Mouse (Mus musculus): ENCODE results near the gene Nt5m. TPM values are rescaled to one million over a fixed set of nuclear protein-coding genes. Genes with fewer than 3 reads are reported as not detected.
"Not testable (repeated sequence)": the region's sequence is repeated elsewhere in the genome, so short reads cannot be mapped to it uniquely, and the experiment has no call there.

Nt5m gene
- polyA plus RNA-seq, 1 experiment from 2014 or later = 60.5 TPM

DNA sequence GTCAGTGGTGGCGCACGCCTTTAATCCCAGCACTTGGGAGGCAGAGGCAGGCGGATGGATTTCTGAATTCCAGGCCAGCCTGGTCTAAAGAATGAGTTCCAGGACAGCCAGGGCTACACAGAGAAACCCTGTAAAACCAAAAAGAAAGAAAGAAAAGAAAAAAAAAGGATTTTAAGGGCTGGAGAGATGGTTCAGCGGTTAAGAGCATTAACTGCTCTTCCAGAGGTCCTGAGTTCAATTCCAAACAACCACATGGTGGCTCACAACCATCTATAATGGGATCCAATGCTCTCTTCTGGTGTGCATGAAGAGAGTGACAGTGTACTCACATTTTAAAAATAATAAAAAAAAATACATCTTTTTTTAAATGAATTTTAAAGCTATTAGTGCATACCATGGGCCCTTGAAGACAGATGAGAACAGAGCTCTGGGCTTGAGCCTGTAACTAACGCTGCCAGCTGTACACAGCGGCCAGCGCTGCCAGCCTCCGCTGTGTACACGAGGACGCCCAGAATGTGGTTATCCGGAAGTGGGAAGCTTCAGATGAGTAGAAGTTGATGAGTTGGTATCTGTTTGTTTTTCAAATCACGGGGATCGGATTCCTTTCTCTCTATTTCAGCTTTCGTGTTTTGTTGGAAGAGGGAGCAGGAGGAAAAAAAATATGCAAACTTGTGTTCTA, 28.6 kb upstream of the Nt5m start:
- peaks cover 21% of the 10 kb centered on the region for H3K4me1 ChIP-seq (replicated peaks)
- peak overlapping the region; percentile 63 for H3K4me3 ChIP-seq (replicated peaks)
- H3K4me2 ChIP-seq (replicated peaks) = peak overlapping the region; percentile 78
- H3K9me3 ChIP-seq = no peaks in the 10 kb centered on the region
- H3K9ac ChIP-seq (replicated peaks) = peak overlapping the region; percentile 88
- 68% methylated on average over 14 of the region's 14 CpGs for WGBS
- H3K27ac ChIP-seq = peak overlapping the region; percentile 99
- ATAC-seq = 0 out of 2 replicates have a peak, but pooled peaks have one; percentile 9
- no peaks in the 10 kb centered on the region for H3K27me3 ChIP-seq
- H3K36me3 ChIP-seq = peaks cover 23% of the 10 kb centered on the region

DNA sequence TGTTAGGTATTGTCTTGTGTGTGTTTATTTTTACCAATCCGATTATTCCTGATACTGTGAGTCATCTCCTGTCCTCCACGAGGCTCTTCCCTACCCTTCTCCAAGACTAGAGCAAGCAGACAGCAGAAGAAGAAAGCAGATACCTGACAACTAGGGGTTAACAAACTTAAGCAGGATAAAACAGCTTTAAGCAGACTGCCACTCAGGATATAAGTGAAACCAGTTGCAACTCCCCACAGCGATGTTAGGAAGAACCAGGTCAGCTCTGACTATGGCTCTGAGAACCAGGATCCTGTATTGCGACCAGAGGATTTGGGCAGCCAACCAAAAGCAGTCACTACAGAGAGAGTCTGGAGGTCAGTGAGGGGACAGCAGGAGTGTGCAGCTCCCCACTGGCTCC, 28.0 kb upstream of the Nt5m start:
- no peak overlapping the region for H3K27ac ChIP-seq
- no peaks in the 10 kb centered on the region for H3K9me3 ChIP-seq
- no peak overlapping the region for H3K9ac ChIP-seq (replicated peaks)
- 80% methylated on average over 4 of the region's 4 CpGs for WGBS
- H3K4me1 ChIP-seq (replicated peaks) = peaks cover 21% of the 10 kb centered on the region
- H3K4me2 ChIP-seq (replicated peaks) = 0 out of 2 replicates have a peak overlapping the region, but pooled peaks have one; percentile 78
- H3K4me3 ChIP-seq (replicated peaks) = no peak overlapping the region
- ATAC-seq = no peak
- H3K36me3 ChIP-seq = peaks cover 23% of the 10 kb centered on the region
- no peaks in the 10 kb centered on the region for H3K27me3 ChIP-seq

DNA sequence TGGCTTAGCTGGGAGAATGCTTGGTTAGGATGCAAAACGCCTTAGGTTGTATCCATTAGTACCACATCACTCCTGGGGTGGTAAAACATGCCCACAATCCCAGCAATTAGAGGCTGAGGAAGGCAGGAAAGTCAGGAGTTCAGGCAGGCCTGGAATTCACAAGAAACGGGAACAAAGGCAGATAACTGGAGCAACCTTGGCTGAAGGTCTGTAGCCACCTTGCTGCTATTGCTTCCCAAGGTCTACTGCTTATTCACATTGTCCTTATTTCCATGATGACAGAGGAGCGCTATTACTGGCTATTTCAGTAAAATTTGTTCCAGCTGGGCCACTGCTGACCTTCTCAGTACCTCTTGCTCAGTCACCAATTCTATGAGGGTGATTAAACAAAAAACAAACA, 26.0 kb upstream of the Nt5m start:
- no peak overlapping the region for H3K9ac ChIP-seq (replicated peaks)
- 85% methylated on average over 3 of the region's 3 CpGs for WGBS
- no peaks in the 10 kb centered on the region for H3K27me3 ChIP-seq
- no peaks in the 10 kb centered on the region for H3K9me3 ChIP-seq
- H3K4me2 ChIP-seq (replicated peaks) = no peak overlapping the region
- ATAC-seq = no peak
- no peak overlapping the region for H3K27ac ChIP-seq
- peaks cover 10% of the 10 kb centered on the region for H3K4me1 ChIP-seq (replicated peaks)
- no peak overlapping the region for H3K4me3 ChIP-seq (replicated peaks)
- H3K36me3 ChIP-seq = peaks cover 29% of the 10 kb centered on the region

DNA sequence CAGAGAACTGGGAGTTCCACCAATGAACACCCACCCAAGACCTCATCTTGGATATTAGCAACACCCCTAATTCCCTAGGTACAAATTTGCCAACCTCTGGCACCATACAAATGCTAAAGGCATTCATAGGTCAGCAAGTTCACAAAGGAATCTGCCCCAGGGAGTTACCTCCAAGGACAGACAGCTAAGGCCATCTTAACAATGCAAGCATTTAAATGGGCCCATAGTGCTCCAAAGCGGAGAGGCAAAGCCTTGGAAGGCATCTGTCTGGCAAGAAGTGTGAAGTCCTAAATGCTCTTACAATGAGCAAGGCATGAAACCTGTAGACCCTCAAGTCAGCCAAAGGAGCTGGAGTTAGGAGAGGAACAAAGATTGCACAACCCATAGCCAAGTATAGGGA, 24.9 kb upstream of the Nt5m start:
- Histone ChIP-seq H3K27me3 (no peaks in the 10 kb centered on the region), H3K9me3 (no peaks in the 10 kb centered on the region), H3K4me3 (replicated peaks) (no peak overlapping the region), H3K27ac (no peak overlapping the region), H3K36me3 (peaks cover 39% of the 10 kb centered on the region), H3K4me2 (replicated peaks) (no peak overlapping the region), H3K4me1 (replicated peaks) (peaks cover under 1% of the 10 kb centered on the region), H3K9ac (replicated peaks) (no peak overlapping the region)
- 85% methylated on average over 1 of the region's 1 CpGs for WGBS
- no peak for ATAC-seq

DNA sequence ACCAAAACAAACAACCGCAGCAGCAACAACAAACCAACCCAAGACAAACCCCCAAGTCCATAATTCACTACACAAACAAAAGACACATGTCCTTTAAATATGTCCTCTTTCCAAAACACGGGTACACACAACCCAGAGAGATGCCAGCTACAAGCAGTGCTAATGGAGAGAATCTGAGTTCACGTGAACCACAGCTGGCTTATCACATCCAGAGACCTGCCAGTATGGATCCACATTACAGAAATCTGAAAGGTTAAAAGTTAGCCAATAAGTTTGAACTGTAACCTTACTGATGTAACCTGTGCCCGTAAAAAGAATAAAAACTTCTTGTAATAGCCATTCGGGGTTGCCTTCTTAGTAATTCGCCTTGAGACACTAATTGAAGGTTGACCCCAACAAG, 24.3 kb upstream of the Nt5m start:
- no peak for ATAC-seq
- Histone ChIP-seq H3K36me3 (peaks cover 45% of the 10 kb centered on the region), H3K27ac (no peak overlapping the region), H3K9me3 (no peaks in the 10 kb centered on the region), H3K9ac (replicated peaks) (no peak overlapping the region), H3K27me3 (no peaks in the 10 kb centered on the region), H3K4me2 (replicated peaks) (no peak overlapping the region), H3K4me3 (replicated peaks) (no peak overlapping the region), H3K4me1 (replicated peaks) (no peaks in the 10 kb centered on the region; the same call in 1 of the 2 replicates)
- 94% methylated on average over 6 of the region's 6 CpGs for WGBS

DNA sequence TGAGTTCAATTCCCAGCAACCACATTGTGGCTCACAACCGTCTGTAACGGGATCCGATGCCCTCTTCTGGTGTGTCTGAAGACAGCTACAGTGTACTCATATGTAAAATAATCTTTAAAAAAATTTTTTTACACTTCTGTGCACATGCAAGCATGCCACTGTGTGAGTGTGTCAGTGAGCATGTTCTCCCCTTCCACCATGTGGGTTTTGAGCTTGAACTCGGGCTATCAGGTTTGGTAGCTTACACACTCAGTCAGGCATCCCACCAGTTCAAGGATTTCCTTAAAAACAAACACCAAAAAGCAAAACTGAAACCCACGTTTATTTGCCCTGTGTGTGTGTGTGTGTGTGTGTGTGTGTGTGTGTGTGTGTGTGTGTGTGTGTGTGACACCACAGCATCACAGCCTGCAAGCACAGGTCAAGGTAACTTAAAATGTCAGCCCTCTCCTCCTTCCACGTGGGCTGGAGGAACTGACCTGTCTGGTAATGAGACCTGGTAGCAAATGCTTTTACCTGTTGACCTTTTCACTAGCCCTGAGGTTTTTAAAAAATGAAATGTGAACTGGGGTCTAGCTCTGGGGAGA, 23.7 kb upstream of the Nt5m start:
- no peak overlapping the region for H3K9ac ChIP-seq (replicated peaks)
- no peak overlapping the region for H3K4me3 ChIP-seq (replicated peaks)
- peaks cover 51% of the 10 kb centered on the region for H3K36me3 ChIP-seq
- H3K4me1 ChIP-seq (replicated peaks) = no peaks in the 10 kb centered on the region; the same call in 1 of the 2 replicates
- ATAC-seq = no peak
- no peak overlapping the region for H3K27ac ChIP-seq
- no peaks in the 10 kb centered on the region for H3K9me3 ChIP-seq
- 93% methylated on average over 6 of the region's 6 CpGs for WGBS
- H3K4me2 ChIP-seq (replicated peaks) = no peak overlapping the region
- H3K27me3 ChIP-seq = no peaks in the 10 kb centered on the region

DNA sequence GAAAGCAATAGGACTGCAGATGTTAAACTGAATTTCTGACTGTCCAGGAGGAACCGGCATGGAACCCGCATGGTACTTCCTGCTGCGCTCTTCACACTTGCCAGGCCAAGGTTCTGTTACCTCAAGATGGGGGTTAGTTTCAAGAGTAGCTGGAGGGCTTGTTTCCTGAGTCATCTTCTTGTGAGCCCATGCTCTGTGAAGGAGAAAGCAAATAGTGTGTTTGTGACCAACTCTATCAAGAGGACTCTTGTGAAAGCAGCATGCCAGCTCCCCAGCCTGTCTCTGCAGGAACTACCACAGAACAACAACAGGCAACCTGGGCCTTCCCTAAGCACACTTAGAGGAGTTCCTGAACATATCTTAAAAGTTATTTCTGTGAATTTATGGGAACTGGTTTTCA, 21.3 kb upstream of the Nt5m start:
- no peak overlapping the region for H3K4me2 ChIP-seq (replicated peaks)

DNA sequence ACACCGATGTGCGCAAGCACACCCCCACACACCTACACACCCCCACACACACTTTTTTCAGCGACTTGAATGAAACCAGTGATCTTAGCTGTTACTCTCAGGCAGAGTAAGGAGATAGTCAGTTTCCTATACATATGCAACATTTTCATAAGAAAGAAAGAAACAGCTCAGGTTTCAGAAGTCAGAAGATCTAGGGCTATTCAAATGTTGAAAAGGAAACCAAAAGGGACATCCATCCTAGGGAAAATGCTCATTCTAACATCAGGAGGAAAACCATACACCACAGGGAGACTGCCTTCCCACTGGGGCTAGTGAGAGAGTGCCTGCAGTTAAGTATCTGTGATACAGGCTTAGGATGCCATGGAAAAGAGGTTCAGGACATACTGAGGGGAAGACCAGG, 17.6 kb upstream of the Nt5m start:
- no peaks in the 10 kb centered on the region for H3K4me1 ChIP-seq (replicated peaks)
- no peaks in the 10 kb centered on the region for H3K9me3 ChIP-seq
- no peaks in the 10 kb centered on the region for H3K27me3 ChIP-seq
- no peak overlapping the region for H3K4me2 ChIP-seq (replicated peaks)
- H3K9ac ChIP-seq (replicated peaks) = no peak overlapping the region
- no peak overlapping the region for H3K27ac ChIP-seq
- no peak overlapping the region for H3K4me3 ChIP-seq (replicated peaks)
- ATAC-seq = no peak
- WGBS = 88% methylated on average over 3 of the region's 3 CpGs
- peaks cover 95% of the 10 kb centered on the region for H3K36me3 ChIP-seq

More for the DNA sequence above, 21.3 kb upstream of the Nt5m start:
- H3K9ac ChIP-seq (replicated peaks) = no peak overlapping the region
- no peaks in the 10 kb centered on the region for H3K27me3 ChIP-seq
- no peak for ATAC-seq
- peaks cover 72% of the 10 kb centered on the region for H3K36me3 ChIP-seq
- 97% methylated on average over 3 of the region's 3 CpGs for WGBS
- H3K27ac ChIP-seq = no peak overlapping the region
- H3K4me3 ChIP-seq (replicated peaks) = no peak overlapping the region
- H3K9me3 ChIP-seq = no peaks in the 10 kb centered on the region
- no peaks in the 10 kb centered on the region for H3K4me1 ChIP-seq (replicated peaks)

DNA sequence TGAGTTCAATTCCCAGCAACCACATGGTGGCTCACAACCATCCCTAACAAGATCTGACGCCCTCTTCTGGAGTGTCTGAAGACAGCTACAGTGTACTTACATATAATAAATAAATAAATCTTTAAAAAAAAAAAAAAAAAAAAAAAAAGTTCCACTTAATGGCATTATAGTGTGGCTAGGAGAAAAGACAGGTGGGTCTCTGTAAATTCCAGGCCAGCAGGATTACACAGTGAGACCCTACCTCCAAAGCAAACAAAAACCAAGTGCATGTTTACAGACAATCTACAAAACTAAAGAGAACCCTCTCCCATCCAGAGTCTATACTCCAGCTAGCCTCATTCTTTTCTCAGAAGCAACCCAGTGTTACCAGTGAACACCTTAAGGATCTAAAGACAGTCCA, 1.5 kb upstream of the Nt5m start:
- H3K36me3 ChIP-seq = peaks cover 37% of the 10 kb centered on the region
- H3K27ac ChIP-seq, H3K27me3 ChIP-seq, H3K9me3 ChIP-seq, ATAC-seq: not testable (repeated sequence)
- peak overlapping the region; percentile 84 for H3K4me3 ChIP-seq (replicated peaks)
- H3K9ac ChIP-seq (replicated peaks) = peak overlapping the region; percentile 90; the same call in 1 of the 2 replicates
- no CpG with 5 or more reads among the region's 1 CpGs for WGBS
- peaks cover 31% of the 10 kb centered on the region for H3K4me1 ChIP-seq (replicated peaks)
- H3K4me2 ChIP-seq (replicated peaks) = peak overlapping the region; percentile 63

DNA sequence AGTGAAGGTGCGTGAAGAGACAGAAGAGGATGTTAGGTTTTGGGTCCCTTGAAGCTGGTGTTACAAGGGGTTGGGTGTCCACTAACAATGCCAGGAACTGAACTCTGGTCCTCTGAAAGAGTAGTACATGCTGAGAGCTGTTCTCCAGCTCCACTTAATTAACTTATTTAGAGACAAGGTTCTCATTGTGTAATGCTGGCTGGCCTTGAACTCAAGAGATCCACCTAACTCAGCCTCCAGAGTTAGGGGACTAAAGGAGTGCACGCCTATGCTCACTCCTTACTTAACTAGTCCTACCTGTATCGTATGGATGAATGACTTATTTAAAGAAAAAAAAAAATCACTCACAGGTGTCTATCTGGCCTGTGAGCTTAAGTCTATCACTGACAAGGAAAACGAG, 821 bp upstream of the Nt5m start:
- Histone ChIP-seq H3K27me3 (no peaks in the 10 kb centered on the region), H3K4me1 (replicated peaks) (peaks cover 31% of the 10 kb centered on the region), H3K4me2 (replicated peaks) (peak overlapping the region; percentile 63), H3K9me3 (no peaks in the 10 kb centered on the region), H3K36me3 (peaks cover 31% of the 10 kb centered on the region), H3K9ac (replicated peaks) (peak overlapping the region; percentile 90), H3K27ac (peak overlapping the region; percentile 97; the same call in 1 of the 2 replicates), H3K4me3 (replicated peaks) (peak overlapping the region; percentile 84)
- WGBS = 65% methylated on average over 4 of the region's 4 CpGs
- no peak for ATAC-seq

DNA sequence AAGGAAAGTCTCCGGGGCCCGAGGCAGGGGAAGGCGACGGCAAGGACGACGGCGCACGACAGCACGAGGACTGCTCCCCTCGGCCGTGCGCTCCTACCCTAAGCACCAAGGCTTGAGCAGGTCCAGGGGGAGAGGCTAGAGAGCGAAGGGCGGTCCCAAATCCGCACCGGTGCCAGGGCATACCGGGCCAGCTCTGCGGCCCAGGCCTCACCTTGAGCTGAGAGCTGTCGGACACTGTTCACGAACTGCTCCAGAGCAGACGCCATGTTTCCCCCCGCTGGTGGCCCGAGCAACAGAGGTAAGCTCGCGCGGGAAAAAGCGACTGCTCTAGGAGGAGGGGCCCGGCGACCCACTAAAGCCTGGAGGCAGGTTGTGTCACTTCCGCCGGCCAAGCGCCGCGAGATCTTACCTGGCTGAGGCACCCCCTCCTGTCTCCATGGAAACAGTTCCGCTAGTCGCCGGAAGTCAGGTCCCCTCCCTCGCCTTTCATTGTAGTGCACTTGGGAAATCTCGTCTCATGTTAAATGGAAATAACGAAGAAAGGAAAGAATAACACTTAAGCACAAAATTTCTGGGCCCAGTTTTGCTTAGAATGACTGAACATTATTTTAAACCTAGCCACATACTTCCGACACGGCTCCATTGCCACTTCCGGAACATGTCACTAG, 346 bp downstream of the Nt5m start, which contains the start of gene Cops3:
Gene Cops3 (minus strand): TSS at position 380 of the 668 bp plus-strand sequence.
- H3K4me2 ChIP-seq (replicated peaks) = peak within 1 kb of the TSS; percentile 63
- H3K27ac ChIP-seq = peak within 1 kb of the TSS; percentile 97
- 1% methylated on average over 41 of the region's 43 CpGs for WGBS
- peaks cover 31% of the 10 kb centered on the region for H3K4me1 ChIP-seq (replicated peaks)
- peak within 1 kb of the TSS; percentile 84 for H3K4me3 ChIP-seq (replicated peaks)
- H3K27me3 ChIP-seq = no peaks in the 10 kb centered on the region
- H3K36me3 ChIP-seq = peaks cover 19% of the 10 kb centered on the region
- no peaks in the 10 kb centered on the region for H3K9me3 ChIP-seq
- H3K9ac ChIP-seq (replicated peaks) = peak within 1 kb of the TSS; percentile 90
- ATAC-seq = peak; percentile 97

DNA sequence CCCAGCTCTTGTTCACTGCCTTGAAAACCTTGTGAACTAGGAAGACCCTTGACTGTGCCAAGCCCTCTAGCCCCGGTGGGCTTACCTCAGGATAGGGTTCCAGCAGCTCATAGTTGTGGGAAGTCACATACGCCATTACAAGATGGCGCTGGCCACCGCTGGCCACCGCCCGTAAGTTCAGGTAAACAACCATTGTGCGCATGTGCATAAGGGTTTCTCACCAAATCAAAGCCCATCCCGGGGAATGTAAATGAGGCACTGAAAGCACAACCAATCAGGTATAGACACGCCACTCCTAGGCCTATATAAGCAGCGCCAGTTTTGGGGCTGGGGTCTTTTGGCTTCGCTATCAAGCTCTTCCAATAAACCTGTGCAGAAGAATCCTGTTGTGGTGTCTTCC, 7.1 kb downstream of the Nt5m start:
- peaks cover 18% of the 10 kb centered on the region for H3K4me1 ChIP-seq (replicated peaks)
- no peaks in the 10 kb centered on the region for H3K27me3 ChIP-seq
- WGBS = 94% methylated on average over 11 of the region's 11 CpGs
- no peak overlapping the region for H3K4me2 ChIP-seq (replicated peaks)
- H3K9me3 ChIP-seq = no peaks in the 10 kb centered on the region
- H3K9ac ChIP-seq (replicated peaks) = no peak overlapping the region
- no peak overlapping the region for H3K27ac ChIP-seq
- no peak for ATAC-seq
- no peaks in the 10 kb centered on the region for H3K36me3 ChIP-seq
- H3K4me3 ChIP-seq (replicated peaks) = no peak overlapping the region
